Mouse (Mus musculus) layer of hippocampus, postnatal 10 days (tissue): Measurements from ENCODE around the gene Egln1. TPM values are rescaled to one million over a fixed set of nuclear protein-coding genes. Genes with fewer than 3 reads are reported as not detected.

Experiments used
- DNase-seq, 2 experiments: peaks; one replicate each; pipeline ENCODE4 v3.0.0; 2021; ENCODE audit warnings: low spot score in 2 of 2
- total RNA-seq, 2 experiments: library from RNA; stranded (reverse); gene quantifications; 2 replicates each; pipeline ENCODE4 v1.2.3; 2021

Egln1 gene
- total RNA-seq, 2 experiments from 2014 or later: 59.7 to 63.2 TPM

DNA sequence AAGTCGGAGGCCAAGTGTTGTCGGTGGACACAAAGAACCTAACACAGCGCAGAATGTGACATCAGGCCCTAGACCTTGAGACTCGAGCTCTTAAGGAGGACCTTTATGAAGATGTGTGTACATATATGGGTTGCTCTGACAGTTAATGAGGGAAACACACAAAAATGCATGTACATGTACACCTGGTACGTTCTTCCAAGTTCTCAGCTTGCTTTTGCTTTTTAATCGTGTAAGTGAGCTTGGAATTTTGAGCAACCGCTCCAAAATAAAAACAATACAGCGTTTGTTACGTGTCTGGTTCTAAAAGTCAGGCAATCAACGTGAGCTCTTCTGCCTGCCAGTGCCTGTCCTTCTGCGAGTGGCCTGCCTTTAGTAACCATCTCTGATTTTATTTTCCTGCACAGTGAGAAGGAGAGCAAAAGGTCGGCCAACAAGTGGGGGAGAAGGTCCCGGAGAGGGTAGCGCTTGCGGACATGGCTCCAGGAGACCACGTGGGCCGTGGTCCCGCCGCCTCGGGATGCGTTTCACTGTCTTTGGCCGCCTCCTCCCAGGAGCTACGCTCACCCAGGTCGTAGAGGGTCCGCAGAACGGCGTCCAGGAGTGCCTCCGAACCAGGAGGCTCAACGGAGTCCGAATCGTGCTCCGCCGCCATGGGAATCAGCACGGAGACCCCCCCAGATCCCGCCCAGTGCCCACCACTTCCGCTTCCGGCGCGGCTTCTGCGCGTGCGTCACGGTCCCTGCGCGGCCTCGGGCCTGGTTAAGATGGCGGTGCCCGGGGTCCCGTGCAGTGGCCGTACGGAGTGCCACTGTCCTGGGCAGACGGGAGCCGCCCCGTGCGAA lies 86.6 kb downstream of the Egln1 start, which contains the start of the genes Gnpat and 2810004N23Rik:
Gene Gnpat, plus strand, starts transcription at position 713 of the 842 bp plus-strand sequence.
Gene 2810004N23Rik, minus strand, starts transcription at position 800 of the 842 bp plus-strand sequence.
- peak; percentile 96 for DNase-seq

DNA sequence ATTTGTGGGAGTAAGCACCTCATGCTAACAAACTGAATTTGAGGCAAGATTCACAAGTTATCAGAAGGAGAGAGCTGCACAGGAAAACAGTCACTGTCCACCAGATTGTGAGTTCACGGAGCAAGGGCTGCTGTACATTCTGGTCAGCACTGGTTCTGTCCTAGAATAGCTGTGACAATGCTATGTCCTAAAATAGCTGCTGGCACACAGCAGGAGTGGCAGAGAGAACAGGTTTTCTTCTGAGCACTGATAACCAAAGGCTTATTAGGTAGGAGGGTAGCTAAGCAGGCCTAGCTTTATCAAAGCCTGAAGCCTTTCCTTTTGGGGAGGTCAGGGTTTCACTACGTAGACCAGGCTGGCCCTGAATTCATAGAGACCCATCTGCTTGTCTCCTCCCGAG lies 88.9 kb downstream of the Egln1 start:
- no peak for DNase-seq

- DNase-seq: no peak
Observed at GRCm38 (mm10) chr8:124859466-124859865, 89.7 kb downstream of the Egln1 start.

Other genes with a start within 250 kb of the Egln1 start
- gene Ttc13, start 227.3 kb downstream of the Egln1 start, total RNA-seq: 10 to 100 TPM; 59.3 to 61.0 TPM
- 10 to 100 TPM; 15.6 to 20.2 TPM for gene Arv1, start 227.2 kb downstream of the Egln1 start, total RNA-seq
- gene Fam89a, start 197.5 kb downstream of the Egln1 start, total RNA-seq: under 1 TPM; 0.25 to 0.37 TPM
- 10 to 100 TPM; 49.8 to 53.1 TPM for gene Trim67, start 156.2 kb downstream of the Egln1 start, total RNA-seq
- gene Gnpat, start 86.3 kb downstream of the Egln1 start, total RNA-seq: 10 to 100 TPM; 57.8 to 62.8 TPM
- 10 to 100 TPM; 21.5 to 22.0 TPM for gene 2810004N23Rik, start 86.2 kb downstream of the Egln1 start, total RNA-seq
- 10 to 100 TPM; 37.5 to 37.9 TPM for gene Exoc8, start 51.6 kb downstream of the Egln1 start, total RNA-seq
- 10 to 100 TPM; 13.6 to 16.6 TPM for gene Sprtn, start 51.4 kb downstream of the Egln1 start, total RNA-seq
- gene Tsnax, start 63.7 kb upstream of the Egln1 start, total RNA-seq: 10 to 100 TPM; 88.3 to 90.9 TPM
- gene Disc1, start 104.9 kb upstream of the Egln1 start, total RNA-seq: 1 to 10 TPM; 4.7 to 5.2 TPM